9 mouse cellular contexts compared by ENCODE assay signal in genomic region chr15:81247583-81248340, GRCm38 (mm10). TPM values are rescaled to one million over a fixed set of nuclear protein-coding genes. Genes with fewer than 3 reads are reported as not detected.
DNase-seq lines count a peak whose midpoint lies in the region; ATAC-seq and TF ChIP-seq lines count a peak whose summit lies in the region.
"Had no signal": no experiment of that assay in that cellular context is flagged by ENCODE, and none has a peak within 500 bp of the region (broad histone marks: within the 10 kb centered on the region; RNA-seq: fewer than 3 reads in every experiment).

No protein-coding gene starts in this region.

- DNase-seq in layer of hippocampus, adult 2 months (ENCODE audit: low spot score in 2 of 2), result peak in 1 of 2 experiments; percentile 35
- no peak for DNase-seq in layer of hippocampus, postnatal 36 days
- DNase-seq in brain, adult 2 months (ENCODE audit: low read depth, low spot score), result peak; percentile 60
- peak; percentile 25 to 30 for DNase-seq in heart, postnatal 36 days
- no peak for DNase-seq in liver, embryonic 14.5 days (ENCODE audit: low read depth in 3 of 3, low spot score in 3 of 3)
- DNase-seq in right cerebral cortex, adult 18-20 months, result no peak
- no peak for DNase-seq in layer of hippocampus, adult 11-12 months (ENCODE audit: low spot score)
- DNase-seq in frontal cortex, postnatal 36 days (ENCODE audit: low spot score in 2 of 2), result no peak

- ATAC-seq in liver, embryonic 14.5 days (ENCODE audit: insufficient read depth), result no peak

- no peaks in the 10 kb centered on the region for H3K9me3 ChIP-seq in liver, embryonic 14.5 days (ENCODE audit: control insufficient read depth, low read length)
- H3K9me3 ChIP-seq: G1E had no signal

- H3K27ac ChIP-seq in layer of hippocampus, adult 2 months, result peak overlapping the region; percentile 74
- H3K27ac ChIP-seq in liver, embryonic 14.5 days, result no peak overlapping the region

- no peaks in the 10 kb centered on the region for H3K27me3 ChIP-seq in liver, embryonic 14.5 days (ENCODE audit: control insufficient read depth, insufficient read depth, low read length)

- H3K36me3 ChIP-seq in liver, embryonic 14.5 days (replicated peaks; ENCODE audit: control insufficient read depth, insufficient read depth, low read depth), result no peaks in the 10 kb centered on the region
- H3K36me3 ChIP-seq: G1E had no signal

- H3K4me3 ChIP-seq in layer of hippocampus, adult 2 months, result no peak overlapping the region
- no peak overlapping the region; a peak in 1 of 4 replicates for H3K4me3 ChIP-seq in liver, embryonic 14.5 days (ENCODE audit: insufficient read depth in 1 of 2, low read depth in 2 of 2, low read length in 2 of 2)

- H3K4me1 ChIP-seq in liver, embryonic 14.5 days (replicated peaks; ENCODE audit: control insufficient read depth in 2 of 2, insufficient read depth in 2 of 2, low read length in 1 of 2), result peaks cover 0 to 5% of the 10 kb centered on the region in 2 experiments; a peak in 2 of 4 replicates

- intact Hi-C loops in heart, postnatal 36 days (cut with DNase I), result no loop called here

- no peak for TF ChIP-seq CTCF in layer of hippocampus, adult 2 months (conservative IDR thresholded peaks at IDR 0.05)
- TF ChIP-seq CTCF in liver, embryonic 14.5 days (IDR thresholded peaks at IDR 0.05; ENCODE audit: low read depth), result no peak

- TF ChIP-seq EP300 in liver, embryonic 14.5 days (IDR thresholded peaks at IDR 0.05; ENCODE audit: low read depth), result no peak

- 12% methylated on average over 13 of the region's 13 CpGs for WGBS in liver, embryonic 14.5 days (ENCODE audit: insufficient replicate concordance)

- H3K9ac ChIP-seq in liver, embryonic 14.5 days (replicated peaks), result no peak overlapping the region

- H3K4me2 ChIP-seq in liver, embryonic 14.5 days (ENCODE audit: low read depth), result peak overlapping the region; percentile 11; the same call in 1 of the 2 replicates

RNA-seq across cellular contexts. Expression of gene Mchr1, which starts 12.5 kb away (rescaled TPM):
- total RNA-seq in layer of hippocampus, adult 2 months (2021), result 10 to 100 TPM; 24.6 to 24.9 TPM
- 10 to 100 TPM; 22.7 to 25.0 TPM for total RNA-seq in layer of hippocampus, postnatal 36 days (2021)
- total RNA-seq in heart, postnatal 36 days (2021), result not detected
- not detected in 2 replicates for polyA plus RNA-seq in liver, embryonic 14.5 days (2012; rRNA removed)
- polyA plus RNA-seq in liver, embryonic 14.5 days (2014; fragmentation: Nextera tagmentation; extraction: Ambion mirVana), result 0.11 TPM in 1 of 2 replicates, not detected in the other
- polyA plus RNA-seq: G1E had no signal

RNA-seq across cellular contexts. Expression of gene Mrtfa, which starts 57.2 kb away (rescaled TPM):
- total RNA-seq in layer of hippocampus, adult 2 months (2021), result 100 to 1,000 TPM; 109 to 115 TPM
- 100 to 1,000 TPM in 1 of 2 experiments, 10 to 100 TPM in 1; 96.1 to 121 TPM for total RNA-seq in layer of hippocampus, postnatal 36 days (2021)
- total RNA-seq in heart, postnatal 36 days (2021), result 10 to 100 TPM in 1 of 2 experiments, 1 to 10 TPM in 1; 8.0 to 11.1 TPM
- 3.4 and 4.3 TPM in 2 replicates for polyA plus RNA-seq in liver, embryonic 14.5 days (2012; rRNA removed)
- 4.3 and 4.8 TPM in 2 replicates for polyA plus RNA-seq in liver, embryonic 14.5 days (2014; fragmentation: Nextera tagmentation; extraction: Ambion mirVana)

Comparison
In these comparisons a context has a peak if more than half of its experiments do, and no peak if none do; other contexts are left out.
1. DNase-seq: peak in brain, adult 2 months (single experiment) and heart, postnatal 36 days (2 of 2); none in layer of hippocampus, postnatal 36 days (0 of 2), liver, embryonic 14.5 days (0 of 3), right cerebral cortex, adult 18-20 months (single experiment), layer of hippocampus, adult 11-12 months (single experiment) and frontal cortex, postnatal 36 days (0 of 2).
2. RNA of gene Mchr1, which starts 12.5 kb away (total RNA-seq): 22.7 to 25.0 TPM in layer of hippocampus, postnatal 36 days and 24.6 to 24.9 TPM in layer of hippocampus, adult 2 months; not detected in heart, postnatal 36 days; every median in the first group is over 10 times any median in the second.
3. RNA of gene Mrtfa, which starts 57.2 kb away (total RNA-seq): 96.1 to 121 TPM in layer of hippocampus, postnatal 36 days and 109 to 115 TPM in layer of hippocampus, adult 2 months; 8.0 to 11.1 TPM in heart, postnatal 36 days; every median in the first group is over 4 times any median in the second.